Mouse (Mus musculus) thymus, postnatal 4 days (tissue): ENCODE data around the gene Cd3e.

Source experiments
- DNase-seq: peaks from one replicate; pipeline ENCODE4 v3.0.0; 2021

The Cd3e gene

GRCm38 (mm10) chr9:45015841-45016240, 6.4 kb upstream of the Cd3e start:
- peak; percentile 49 for DNase-seq

GRCm38 (mm10) chr9:45014879-45015278, 5.5 kb upstream of the Cd3e start:
- no peak for DNase-seq

- DNase-seq: peak; percentile 54
These were observed 1.9 kb upstream of the Cd3e start for GRCm38 (mm10) chr9:45011291-45011690.

- DNase-seq: peak; percentile 83
These were observed 1.0 kb upstream of the Cd3e start for GRCm38 (mm10) chr9:45010461-45010860.

- DNase-seq: peak; percentile 72
These were observed 1.1 kb downstream of the Cd3e start for GRCm38 (mm10) chr9:45008342-45008741.

GRCm38 (mm10) chr9:45007404-45007803, 2.0 kb downstream of the Cd3e start:
- DNase-seq: peak; percentile 58

GRCm38 (mm10) chr9:45000249-45000648, 9.2 kb downstream of the Cd3e start:
- peak; percentile 25 for DNase-seq

- DNase-seq: peak; percentile 47
These were observed 9.7 kb downstream of the Cd3e start for GRCm38 (mm10) chr9:44999776-45000175.

- peak; percentile 67 for DNase-seq
These were observed 10.3 kb downstream of the Cd3e start for GRCm38 (mm10) chr9:44999171-44999570.

GRCm38 (mm10) chr9:44998138-44998537, 11.3 kb downstream of the Cd3e start:
- DNase-seq: peak; percentile 66

- peak; percentile 53 for DNase-seq
These were observed 12.8 kb downstream of the Cd3e start for GRCm38 (mm10) chr9:44996590-44996989.

GRCm38 (mm10) chr9:44994962-44995361, 14.5 kb downstream of the Cd3e start:
- no peak for DNase-seq

- no peak for DNase-seq
These were observed 16.2 kb downstream of the Cd3e start for GRCm38 (mm10) chr9:44993268-44993667.

GRCm38 (mm10) chr9:44992271-44992670, 17.2 kb downstream of the Cd3e start:
- DNase-seq: no peak

- peak; percentile 12 for DNase-seq
These were observed 17.6 kb downstream of the Cd3e start for GRCm38 (mm10) chr9:44991821-44992220.

GRCm38 (mm10) chr9:44986976-44987375, 22.5 kb downstream of the Cd3e start:
- peak; percentile 55 for DNase-seq

GRCm38 (mm10) chr9:44986242-44986781, 23.1 kb downstream of the Cd3e start:
- DNase-seq: peak; percentile 75

- DNase-seq: peak; percentile 51
These were observed 23.7 kb downstream of the Cd3e start for GRCm38 (mm10) chr9:44985721-44986161.

GRCm38 (mm10) chr9:44983001-44983400, 26.4 kb downstream of the Cd3e start:
- no peak for DNase-seq

- DNase-seq: peak; percentile 58
These were observed 26.9 kb downstream of the Cd3e start for GRCm38 (mm10) chr9:44982531-44982930.

GRCm38 (mm10) chr9:44982081-44982480, 27.3 kb downstream of the Cd3e start:
- no peak for DNase-seq

GRCm38 (mm10) chr9:44981676-44982075, 27.8 kb downstream of the Cd3e start, which contains the start of gene Cd3d:
Gene Cd3d, plus strand, starts transcription at chr9:44981786.
- peak; percentile 64 for DNase-seq

GRCm38 (mm10) chr9:44981104-44981503, 28.3 kb downstream of the Cd3e start:
- DNase-seq: peak; percentile 48

GRCm38 (mm10) chr9:44980242-44980641, 29.2 kb downstream of the Cd3e start, which contains the start of gene Cd3g:
Gene Cd3g, minus strand, starts transcription at chr9:44980431.
- peak; percentile 90 for DNase-seq

GRCm38 (mm10) chr9:44979806-44980205, 29.6 kb downstream of the Cd3e start:
- DNase-seq: peak; percentile 63
